ENCODE assay signal across 12 mouse cellular contexts in genomic region chr6:72218281-72218680, GRCm38 (mm10). TPM values are rescaled to one million over a fixed set of nuclear protein-coding genes. Genes with fewer than 3 reads are reported as not detected.
DNase-seq lines count a peak whose midpoint lies in the region; ATAC-seq lines count a peak whose summit lies in the region.
"Had no signal": no experiment of that assay in that cellular context is flagged by ENCODE, and none has a peak within 500 bp of the region (broad histone marks: within the 10 kb centered on the region; RNA-seq: fewer than 3 reads in every experiment).

No protein-coding gene starts in this region.

- no peak overlapping the region for H3K4me3 ChIP-seq in forebrain, embryonic 12.5 days (replicated peaks)
- H3K4me3 ChIP-seq in forebrain, embryonic 14.5 days (ENCODE audit: low read depth, low read length) = no peak overlapping the region
- no peak overlapping the region for H3K4me3 ChIP-seq in kidney, embryonic 15.5 days (replicated peaks)
- no peak overlapping the region for H3K4me3 ChIP-seq in neural tube, embryonic 13.5 days
- no peak overlapping the region for H3K4me3 ChIP-seq in midbrain, embryonic 15.5 days
- H3K4me3 ChIP-seq: erythroblast, embryonic 14.5 days had no signal

- no peak for ATAC-seq in forebrain, embryonic 12.5 days (ENCODE audit: low FRiP score)
- ATAC-seq in forebrain, embryonic 14.5 days = no peak
- ATAC-seq in kidney, embryonic 15.5 days (replicated peaks; ENCODE audit: low FRiP score) = no peak
- no peak for ATAC-seq in neural tube, embryonic 13.5 days (ENCODE audit: low read depth)
- no peak for ATAC-seq in midbrain, embryonic 15.5 days (replicated peaks)

- H3K27ac ChIP-seq in forebrain, embryonic 12.5 days = peak overlapping the region; percentile 37; the same call in 1 of the 2 replicates
- no peak overlapping the region for H3K27ac ChIP-seq in forebrain, embryonic 14.5 days (ENCODE audit: low read depth, low read length)
- peak overlapping the region; percentile 92 for H3K27ac ChIP-seq in kidney, embryonic 15.5 days
- peak overlapping the region; percentile 89 for H3K27ac ChIP-seq in neural tube, embryonic 13.5 days (replicated peaks)
- H3K27ac ChIP-seq in midbrain, embryonic 15.5 days = no peak overlapping the region

- peaks cover 31% of the 10 kb centered on the region; the same call in 1 of the 2 replicates for H3K27me3 ChIP-seq in forebrain, embryonic 12.5 days
- no peaks in the 10 kb centered on the region for H3K27me3 ChIP-seq in forebrain, embryonic 14.5 days (replicated peaks; ENCODE audit: control insufficient read depth, insufficient read depth, low read length)
- H3K27me3 ChIP-seq in kidney, embryonic 15.5 days = peaks cover 7% of the 10 kb centered on the region; the same call in 1 of the 2 replicates
- H3K27me3 ChIP-seq in neural tube, embryonic 13.5 days = peaks cover 70% of the 10 kb centered on the region
- peaks cover 15% of the 10 kb centered on the region; the same call in 1 of the 2 replicates for H3K27me3 ChIP-seq in midbrain, embryonic 15.5 days (replicated peaks)

- WGBS in forebrain, embryonic 12.5 days = 60% methylated on average over 4 of the region's 4 CpGs
- 57% methylated on average over 4 of the region's 4 CpGs for WGBS in forebrain, embryonic 14.5 days
- WGBS in kidney, embryonic 15.5 days = 52% methylated on average over 4 of the region's 4 CpGs
- WGBS in neural tube, embryonic 13.5 days = 31% methylated on average over 4 of the region's 4 CpGs
- WGBS in midbrain, embryonic 15.5 days = 69% methylated on average over 4 of the region's 4 CpGs

- H3K9ac ChIP-seq in forebrain, embryonic 12.5 days = no peak overlapping the region
- H3K9ac ChIP-seq in forebrain, embryonic 14.5 days (ENCODE audit: low read length) = no peak overlapping the region
- no peak overlapping the region for H3K9ac ChIP-seq in kidney, embryonic 15.5 days
- peak overlapping the region; percentile 26; the same call in 1 of the 2 replicates for H3K9ac ChIP-seq in neural tube, embryonic 13.5 days
- no peak overlapping the region for H3K9ac ChIP-seq in midbrain, embryonic 15.5 days

- no peak for DNase-seq in forebrain, embryonic 14.5 days (ENCODE audit: low spot score)
- no peak for DNase-seq in kidney, adult 8-10 months
- no peak for DNase-seq in neural tube, embryonic 10.5 days (ENCODE audit: extremely low spot score, low spot score)
- no peak for DNase-seq in frontal cortex, postnatal 14 days (ENCODE audit: low spot score in 2 of 2)
- DNase-seq: cerebellum, postnatal 14 days; gastrocnemius, postnatal 36 days; midbrain, embryonic 14.5 days had no signal

- no peaks in the 10 kb centered on the region for H3K36me3 ChIP-seq in forebrain, embryonic 12.5 days (replicated peaks)
- no peaks in the 10 kb centered on the region for H3K36me3 ChIP-seq in forebrain, embryonic 14.5 days (ENCODE audit: control insufficient read depth, insufficient read depth, low read length)
- H3K36me3 ChIP-seq in kidney, embryonic 15.5 days = no peaks in the 10 kb centered on the region
- H3K36me3 ChIP-seq in neural tube, embryonic 13.5 days = no peaks in the 10 kb centered on the region
- no peaks in the 10 kb centered on the region for H3K36me3 ChIP-seq in midbrain, embryonic 15.5 days (replicated peaks)

- no peak overlapping the region for H3K4me2 ChIP-seq in forebrain, embryonic 12.5 days
- no peak overlapping the region for H3K4me2 ChIP-seq in forebrain, embryonic 14.5 days (ENCODE audit: low read length)
- H3K4me2 ChIP-seq in kidney, embryonic 15.5 days = no peak overlapping the region; the same call in 1 of the 2 replicates
- H3K4me2 ChIP-seq in neural tube, embryonic 13.5 days = no peak overlapping the region
- no peak overlapping the region for H3K4me2 ChIP-seq in midbrain, embryonic 15.5 days

- H3K4me1 ChIP-seq in forebrain, embryonic 12.5 days = peaks cover 82% of the 10 kb centered on the region
- peaks cover 68% of the 10 kb centered on the region for H3K4me1 ChIP-seq in forebrain, embryonic 14.5 days (ENCODE audit: control insufficient read depth, insufficient read depth, low read length)
- H3K4me1 ChIP-seq in kidney, embryonic 15.5 days = peaks cover 98% of the 10 kb centered on the region
- H3K4me1 ChIP-seq in neural tube, embryonic 13.5 days (replicated peaks) = peaks cover 98% of the 10 kb centered on the region
- H3K4me1 ChIP-seq in midbrain, embryonic 15.5 days = peaks cover 41% of the 10 kb centered on the region

- no peaks in the 10 kb centered on the region for H3K9me3 ChIP-seq in forebrain, embryonic 12.5 days
- no peaks in the 10 kb centered on the region for H3K9me3 ChIP-seq in forebrain, embryonic 14.5 days (replicated peaks; ENCODE audit: control insufficient read depth, low read length)
- H3K9me3 ChIP-seq in kidney, embryonic 15.5 days (replicated peaks) = no peaks in the 10 kb centered on the region
- no peaks in the 10 kb centered on the region for H3K9me3 ChIP-seq in neural tube, embryonic 13.5 days
- H3K9me3 ChIP-seq in midbrain, embryonic 15.5 days = no peaks in the 10 kb centered on the region

RNA-seq across cellular contexts. Expression of gene Atoh8, which starts 17.1 kb away (rescaled TPM):
- polyA plus RNA-seq in forebrain, embryonic 12.5 days (2016; fragmentation: Nextera tagmentation; extraction: Ambion mirVana) = 6.5 and 7.5 TPM in 2 replicates
- polyA plus RNA-seq in forebrain, embryonic 14.5 days (2014; fragmentation: Nextera tagmentation; extraction: Ambion mirVana) = 2.2 and 2.5 TPM in 2 replicates
- 18.5 and 18.9 TPM in 2 replicates for polyA plus RNA-seq in kidney, embryonic 15.5 days (2015; fragmentation: Nextera tagmentation; extraction: Ambion mirVana)
- 3.9 and 4.7 TPM in 2 replicates for polyA plus RNA-seq in neural tube, embryonic 13.5 days (2015; fragmentation: Nextera tagmentation; extraction: Ambion mirVana)
- 1.9 and 2.2 TPM in 2 replicates for polyA plus RNA-seq in midbrain, embryonic 15.5 days (2015; fragmentation: Nextera tagmentation; extraction: Ambion mirVana)
- polyA plus RNA-seq: erythroblast, embryonic 14.5 days had no signal

Comparison
In these comparisons a context has a peak if more than half of its experiments do, and no peak if none do; other contexts are left out.
1. H3K27ac ChIP-seq: peak in forebrain, embryonic 12.5 days (single experiment), kidney, embryonic 15.5 days (single experiment) and neural tube, embryonic 13.5 days (single experiment); none in forebrain, embryonic 14.5 days (single experiment) and midbrain, embryonic 15.5 days (single experiment).